Mouse (Mus musculus): ENCODE results near the gene Myog. TPM values are rescaled to one million over a fixed set of nuclear protein-coding genes. Genes with fewer than 3 reads are reported as not detected.
A peak's percentile ranks its signal among the peaks of the same experiment; 100 is the strongest.

The Myog gene
- total RNA-seq, 2 experiments from 2014 or later = not detected

DNA sequence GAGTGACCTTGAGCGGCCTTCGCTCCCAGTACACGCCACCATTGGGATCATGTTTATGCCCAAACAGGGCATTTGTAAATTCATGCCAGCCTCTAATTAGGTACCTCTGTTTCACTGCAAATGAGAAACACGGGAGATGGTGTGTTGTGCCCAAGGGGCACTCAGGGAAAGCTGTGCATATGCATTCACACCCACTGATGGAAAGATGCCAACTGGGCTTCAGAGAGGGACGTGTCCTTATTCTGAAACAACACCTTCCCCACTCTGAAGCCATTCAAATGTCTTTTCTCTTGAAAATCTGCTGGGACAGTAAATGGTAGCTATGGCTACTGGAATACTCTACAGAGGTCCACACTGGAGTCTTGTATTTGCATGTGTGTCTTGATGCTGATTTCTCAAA, 28.5 kb downstream of the Myog start:
- DNase-seq = no peak
- intact Hi-C loops (cut with DNase I) = no loop called here

- no peak for DNase-seq
- intact Hi-C loops (cut with DNase I) = no loop called here
Observed at GRCm38 (mm10) chr1:134320691-134321301, 31.0 kb downstream of the Myog start.

DNA sequence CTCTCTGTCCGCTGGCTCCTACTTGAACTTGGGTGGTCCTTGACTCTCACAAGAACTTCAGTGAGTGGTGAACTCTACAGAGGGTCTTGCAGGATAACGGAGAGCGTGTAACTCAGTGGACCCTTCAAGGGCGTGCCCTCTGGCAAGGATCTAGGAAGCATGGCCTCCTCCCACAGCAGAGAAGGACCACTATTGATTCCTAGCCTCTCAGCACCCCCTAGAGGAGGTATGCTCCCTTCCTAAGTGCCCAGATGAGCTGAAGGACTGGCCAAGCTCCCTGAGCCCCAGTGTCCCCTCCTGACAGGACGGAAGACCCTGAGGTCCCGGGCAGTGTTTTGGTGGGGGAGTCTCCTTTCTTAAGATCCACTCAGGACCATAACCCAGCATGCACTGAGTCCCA, 32.8 kb downstream of the Myog start:
- intact Hi-C loops (cut with DNase I) = no loop called here
- DNase-seq = no peak

DNA sequence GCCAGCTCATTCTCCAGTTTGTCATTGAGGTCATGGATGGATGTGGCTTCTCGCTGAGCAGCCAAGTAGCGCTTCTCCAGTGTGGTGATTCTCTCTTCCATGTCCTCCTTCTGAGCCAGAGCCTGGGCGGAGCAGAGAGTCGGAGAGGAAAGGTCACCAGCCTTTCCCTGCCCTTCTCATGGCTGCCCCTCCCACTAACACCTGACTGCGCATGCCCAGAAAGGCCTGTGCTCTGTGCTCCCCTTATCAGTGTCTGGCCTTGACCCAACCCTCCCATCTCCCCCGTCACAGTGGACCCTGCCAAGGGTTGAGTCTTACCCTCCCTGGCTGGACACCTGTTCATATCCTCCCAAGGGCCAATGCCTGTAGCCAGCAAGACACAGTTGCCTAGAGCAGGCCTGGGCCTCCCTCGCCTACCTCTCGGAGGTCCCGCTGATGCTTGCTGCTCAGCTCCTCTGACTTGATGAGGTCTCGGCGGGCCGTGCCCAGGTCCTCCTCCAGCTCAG, 37.1 kb downstream of the Myog start:
- intact Hi-C loops (cut with DNase I) = no loop called here
- no peak for DNase-seq

- intact Hi-C loops (cut with DNase I) = loop anchor here (5.0 kb wide), 2 partner anchors 90 to 180 kb away; no protein-coding TSS in a partner anchor
- peak; percentile 88 for DNase-seq
Observed at GRCm38 (mm10) chr1:134331879-134332635, 42.3 kb downstream of the Myog start.

GRCm38 (mm10) chr1:134332770-134333271, 43.0 kb downstream of the Myog start, which contains the start of gene Ppfia4:
Gene Ppfia4 (minus strand): TSS chr1:134332928.
- peak; percentile 83 for DNase-seq
- intact Hi-C loops (cut with DNase I) = loop anchor here (5.0 kb wide), 2 partner anchors 91 to 181 kb away; no protein-coding TSS in a partner anchor

DNA sequence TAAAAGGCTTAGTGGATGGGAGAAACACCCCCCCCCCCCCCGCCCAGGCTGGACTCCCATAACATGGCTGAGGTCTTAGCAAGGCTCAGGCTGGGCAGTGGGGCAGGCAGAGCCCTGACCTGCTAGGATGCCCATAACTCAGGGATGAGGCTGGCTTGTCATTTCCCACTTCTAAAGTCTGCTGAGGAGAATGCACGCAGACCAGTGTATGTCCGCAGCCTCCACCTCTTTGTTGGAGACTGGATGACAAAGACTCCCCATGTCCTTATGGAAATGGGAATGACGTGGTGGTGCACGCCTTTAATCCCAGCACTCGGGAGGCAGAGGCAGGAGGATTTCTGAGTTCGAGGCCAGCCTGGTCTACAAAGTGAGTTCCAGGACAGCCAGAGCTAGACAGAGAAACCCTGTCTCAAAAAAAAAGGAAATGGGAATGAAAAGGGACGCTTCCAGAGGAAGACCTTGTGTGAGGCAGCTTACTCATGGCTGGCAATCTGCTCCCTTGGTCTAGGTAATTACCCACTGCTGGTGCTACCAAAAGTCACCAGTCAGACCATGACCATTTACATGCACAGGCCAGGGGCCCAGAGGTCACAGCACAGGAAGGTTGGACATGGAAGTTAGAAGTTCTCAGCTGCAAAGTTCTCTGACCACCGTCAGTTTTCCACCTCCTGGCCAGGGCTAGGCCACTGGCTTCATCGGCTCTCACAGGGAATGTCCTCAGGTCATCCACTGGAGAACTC, 43.8 kb downstream of the Myog start:
- intact Hi-C loops (cut with DNase I) = loop anchor here (5.0 kb wide), 2 partner anchors 91 to 181 kb away; no protein-coding TSS in a partner anchor
- DNase-seq = no peak

DNA sequence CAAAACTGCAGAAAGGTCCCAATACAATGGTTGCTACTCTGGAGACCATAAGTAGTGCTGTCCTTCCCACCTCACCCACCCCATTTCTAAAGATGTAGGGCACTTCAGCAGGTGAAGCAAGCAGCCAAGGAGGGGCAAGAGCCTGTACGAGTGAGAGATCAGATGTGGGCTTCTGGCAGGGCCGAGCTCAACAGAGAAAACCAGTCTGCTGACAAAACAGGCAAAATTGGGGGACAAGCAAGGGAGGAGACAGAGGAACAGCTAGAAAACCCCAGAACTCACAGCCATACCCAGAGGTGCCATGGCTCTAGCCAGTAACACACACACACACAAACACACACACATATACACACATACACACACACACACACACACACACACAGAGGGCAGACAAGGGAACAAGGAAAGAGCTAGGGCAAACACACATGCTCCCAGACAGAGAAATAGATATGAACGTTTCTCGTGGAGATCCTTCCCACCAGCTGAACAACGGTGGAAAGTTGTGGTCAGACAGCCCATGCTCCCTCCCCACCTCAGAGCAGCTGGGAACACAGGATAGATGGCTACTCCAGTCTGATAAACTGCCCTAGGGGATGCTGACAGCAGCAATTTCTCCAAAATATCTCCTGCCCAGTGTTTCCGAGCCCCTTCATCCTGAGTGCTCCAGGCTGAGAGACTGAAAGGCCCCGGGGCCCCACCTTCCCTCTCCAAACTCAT, 44.5 kb downstream of the Myog start:
- intact Hi-C loops (cut with DNase I) = loop anchor here (5.0 kb wide), 2 partner anchors 92 to 182 kb away; no protein-coding TSS in a partner anchor
- no peak for DNase-seq

- intact Hi-C loops (cut with DNase I) = no loop called here
- peak; percentile 57 for DNase-seq
Observed at GRCm38 (mm10) chr1:134335211-134335923, 45.6 kb downstream of the Myog start.

DNA sequence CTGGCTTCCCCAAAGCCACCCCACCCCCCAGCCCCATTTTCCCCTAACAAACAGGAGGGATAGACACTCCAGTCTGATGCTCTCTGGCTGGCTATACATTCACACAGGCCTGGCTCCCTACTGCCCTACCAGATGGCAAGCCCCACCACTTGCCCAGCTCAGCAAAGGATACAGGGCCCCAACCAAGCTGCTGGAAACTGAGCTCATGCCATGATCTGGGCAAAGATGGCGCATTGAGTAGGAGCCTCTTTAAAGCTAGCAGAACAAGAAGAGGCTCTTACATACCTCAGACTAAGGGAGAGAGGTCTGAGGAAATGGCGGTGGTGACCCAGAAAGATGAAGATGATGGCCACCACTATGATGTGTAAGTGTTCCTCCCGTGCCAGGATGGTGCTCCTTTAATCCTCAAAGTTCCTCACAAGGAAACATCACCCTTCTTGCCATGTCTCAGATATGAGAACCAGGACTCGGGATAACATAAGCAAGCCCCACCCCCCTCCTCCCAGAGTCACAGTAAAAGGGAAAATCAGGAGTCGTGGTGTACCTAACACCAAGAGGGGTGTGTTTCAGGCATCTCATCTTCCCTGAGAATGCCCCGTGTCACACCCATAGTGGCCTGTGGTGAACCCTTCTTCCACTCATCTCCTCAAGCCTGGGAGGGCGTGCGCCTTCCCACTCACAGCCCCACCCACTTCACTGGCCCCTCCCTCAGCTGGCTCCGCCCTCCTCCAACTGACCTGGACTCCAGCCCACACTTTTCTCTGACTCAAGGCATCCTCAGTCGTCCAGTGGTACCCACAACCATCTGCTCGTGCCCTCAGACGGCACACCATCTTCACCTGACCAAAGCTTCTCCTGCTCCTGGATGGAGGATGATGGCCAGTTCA, 46.4 kb downstream of the Myog start:
- DNase-seq = peak; percentile 69
- intact Hi-C loops (cut with DNase I) = no loop called here

DNA sequence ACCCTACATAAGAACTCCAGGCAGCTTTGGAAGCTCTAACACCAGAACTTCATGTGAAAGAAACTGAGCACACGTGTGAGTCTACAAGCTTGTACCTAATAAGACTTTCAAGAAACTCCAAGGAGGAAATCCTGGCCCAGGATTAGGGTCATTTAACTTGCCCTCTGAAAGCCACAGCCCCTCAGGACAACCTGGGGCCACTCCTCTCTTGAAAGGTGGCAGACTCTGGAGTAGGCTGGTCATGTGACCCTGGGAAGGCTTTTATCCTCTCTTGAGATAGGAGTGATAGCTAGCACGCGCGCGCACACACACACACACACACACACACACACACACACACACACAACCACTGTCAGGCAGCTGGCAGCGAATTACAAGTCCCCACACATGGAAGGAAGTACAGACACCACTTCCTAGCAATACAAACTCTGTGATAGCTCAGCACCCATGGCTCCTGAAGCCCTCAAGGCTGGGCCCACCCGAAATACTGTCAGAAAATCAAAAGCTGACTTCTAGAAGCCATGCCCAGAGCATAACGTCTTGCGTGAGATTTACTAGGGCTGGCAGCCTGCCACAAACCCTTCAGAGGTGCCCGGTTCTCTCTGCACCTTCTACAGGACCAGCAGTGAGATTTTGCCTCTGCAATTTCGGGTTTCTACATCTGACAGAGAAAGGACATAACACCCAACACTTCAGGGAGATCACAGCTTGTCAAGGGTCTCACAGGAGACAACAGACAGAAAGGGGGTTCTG, 47.3 kb downstream of the Myog start:
- no peak for DNase-seq
- intact Hi-C loops (cut with DNase I) = no loop called here

- intact Hi-C loops (cut with DNase I) = no loop called here
Observed at GRCm38 (mm10) chr1:134339162-134339561, 49.4 kb downstream of the Myog start.

DNA sequence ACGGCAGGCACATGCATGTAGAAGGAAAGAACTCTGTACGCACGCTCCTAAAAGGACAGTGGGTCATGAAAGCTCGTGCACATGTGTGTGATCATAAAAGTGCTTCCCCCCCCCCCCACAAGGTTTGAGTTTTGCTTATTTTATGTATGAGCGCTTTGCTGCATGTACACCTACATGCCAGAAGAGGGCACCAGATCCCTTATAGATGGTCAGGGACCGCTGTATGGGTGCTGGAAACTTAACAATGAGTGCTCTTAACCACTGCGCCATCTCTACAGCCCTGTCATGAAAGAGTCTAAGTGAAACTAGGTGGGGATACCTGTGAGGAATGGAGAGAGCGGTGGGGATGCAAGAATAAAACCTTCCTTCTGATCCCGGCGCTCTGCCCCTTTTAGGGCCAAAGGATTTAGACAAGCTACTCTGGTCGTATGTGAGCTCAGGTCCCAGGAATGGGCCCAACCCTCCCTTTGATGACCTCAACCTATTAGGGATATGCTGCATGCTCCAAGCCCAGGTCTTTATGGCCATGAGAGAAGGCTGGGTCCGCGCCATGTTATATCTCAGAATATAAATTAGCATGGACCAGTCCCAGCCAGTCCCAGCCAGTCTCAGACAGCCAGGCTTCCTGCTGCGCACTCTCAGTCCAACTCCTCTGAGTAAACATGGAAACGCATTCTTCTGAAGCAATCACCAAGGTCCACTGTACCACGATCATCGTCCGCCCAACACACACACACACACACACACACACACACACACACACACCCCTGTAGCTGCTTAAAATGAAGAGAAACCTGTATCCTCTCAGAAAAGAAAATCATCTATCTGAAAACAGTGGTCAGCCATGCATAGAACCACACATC, 50.2 kb downstream of the Myog start:
- DNase-seq = no peak
- intact Hi-C loops (cut with DNase I) = no loop called here

More at GRCm38 (mm10) chr1:134339162-134339561, 49.4 kb downstream of the Myog start:
- no peak for DNase-seq

- intact Hi-C loops (cut with DNase I) = no loop called here
- DNase-seq = no peak
Observed at GRCm38 (mm10) chr1:134341641-134342277, 52.0 kb downstream of the Myog start.

Data from left cerebral cortex, postnatal 4 days (tissue).